Mouse (Mus musculus) ZHBTc4 (cell line): ENCODE measurements at regions not wholly inside any gene's neighbourhood (a gene's known extent, or its start where the extent isn't known, plus 50 kb on each side); places are given as distances from the start of the nearest gene placed in this dataset.

Experiments
- DNase-seq: peaks from one replicate; pipeline ENCODE4 v3.0.0-alpha.2; 2011; ENCODE audit warnings: low read depth, low spot score

- peak; percentile 76 for DNase-seq
These were observed 304.3 kb upstream of the Chordc1 start for GRCm38 (mm10) chr9:17987606-17988005.

GRCm38 (mm10) chr9:18002557-18002956 is 289.4 kb upstream of the Chordc1 start:
- DNase-seq, result peak; percentile 37

GRCm38 (mm10) chr9:18041346-18041745 is 250.6 kb upstream of the Chordc1 start:
- peak; percentile 76 for DNase-seq

GRCm38 (mm10) chr9:18042636-18043035 is 249.3 kb upstream of the Chordc1 start:
- DNase-seq, result peak; percentile 95

GRCm38 (mm10) chr9:18076942-18077341 is 215.0 kb upstream of the Chordc1 start:
- DNase-seq, result no peak

- DNase-seq, result peak; percentile 92
These were observed 213.5 kb upstream of the Chordc1 start for GRCm38 (mm10) chr9:18078446-18078845.

GRCm38 (mm10) chr9:18079120-18079519 is 212.8 kb upstream of the Chordc1 start:
- DNase-seq, result peak; percentile 92
